Mouse (Mus musculus) effector memory CD4-positive, alpha-beta T cell, adult 7 months (primary cell): Measurements from ENCODE around the gene Tex264. TPM values are rescaled to one million over a fixed set of nuclear protein-coding genes. Genes with fewer than 3 reads are reported as not detected.

Experiments
- polyA plus RNA-seq: library from polyadenylated mRNA; unstranded; fragments of 100-300 nt; shearing (Covaris generic); gene quantifications from one replicate; pipeline ENCODE4 v1.2.1, GENCODE M21; 2017

The Tex264 gene
- polyA plus RNA-seq: 56.6 TPM

GRCm38 (mm10) chr9:106685249-106686101 lies at the start of gene Tex264:
Gene Tex264 (minus strand): TSS chr9:106685927.

GRCm38 (mm10) chr9:106655884-106656720 lies 29.6 kb downstream of the Tex264 start, which contains the start of gene Grm2:
Gene Grm2 (minus strand): TSS chr9:106656082.

GRCm38 (mm10) chr9:106626282-106626681 lies 59.4 kb downstream of the Tex264 start, which contains the start of gene Iqcf6:
Gene Iqcf6 (plus strand): TSS chr9:106626582.

Other genes with a start within 250 kb of the Tex264 start
- 28.6 TPM for gene Acy1, start 247.6 kb downstream of the Tex264 start, polyA plus RNA-seq
- 8.5 TPM for gene Abhd14b, start 238.5 kb downstream of the Tex264 start, polyA plus RNA-seq
- 27.0 TPM for gene Abhd14a, start 238.2 kb downstream of the Tex264 start, polyA plus RNA-seq
- 16.2 TPM for gene Pcbp4, start 232.6 kb downstream of the Tex264 start, polyA plus RNA-seq
- not detected for gene Gpr62, start 220.0 kb downstream of the Tex264 start, polyA plus RNA-seq
- 69.9 TPM for gene Rrp9, start 210.0 kb downstream of the Tex264 start, polyA plus RNA-seq
- gene Parp3, start 209.0 kb downstream of the Tex264 start, polyA plus RNA-seq: 43.0 TPM
- gene Iqcf1, start 186.0 kb downstream of the Tex264 start, polyA plus RNA-seq: not detected
- not detected for gene Iqcf5, start 171.4 kb downstream of the Tex264 start, polyA plus RNA-seq
- gene Iqcf3, start 124.3 kb downstream of the Tex264 start, polyA plus RNA-seq: 1.1 TPM
- not detected for gene Iqcf4, start 114.9 kb downstream of the Tex264 start, polyA plus RNA-seq
- gene Iqcf6, start 59.3 kb downstream of the Tex264 start, polyA plus RNA-seq: not detected
- gene Grm2, start 29.8 kb downstream of the Tex264 start, polyA plus RNA-seq: 0.29 TPM
- gene Rad54l2, start 103.3 kb upstream of the Tex264 start, polyA plus RNA-seq: 5.5 TPM
- 46.3 TPM for gene Dcaf1, start 135.9 kb upstream of the Tex264 start, polyA plus RNA-seq
- 37.3 TPM for gene Rbm15b, start 201.5 kb upstream of the Tex264 start, polyA plus RNA-seq
- 119 TPM for gene Manf, start 206.1 kb upstream of the Tex264 start, polyA plus RNA-seq